Mouse (Mus musculus): Measurements from ENCODE around the gene Sirpa. TPM values are rescaled to one million over a fixed set of nuclear protein-coding genes. Genes with fewer than 3 reads are reported as not detected.

Gene Sirpa
- polyA plus RNA-seq (2015; fragmentation: Nextera tagmentation; extraction: Ambion mirVana), result 13.2 and 14.7 TPM in 2 replicates

DNA sequence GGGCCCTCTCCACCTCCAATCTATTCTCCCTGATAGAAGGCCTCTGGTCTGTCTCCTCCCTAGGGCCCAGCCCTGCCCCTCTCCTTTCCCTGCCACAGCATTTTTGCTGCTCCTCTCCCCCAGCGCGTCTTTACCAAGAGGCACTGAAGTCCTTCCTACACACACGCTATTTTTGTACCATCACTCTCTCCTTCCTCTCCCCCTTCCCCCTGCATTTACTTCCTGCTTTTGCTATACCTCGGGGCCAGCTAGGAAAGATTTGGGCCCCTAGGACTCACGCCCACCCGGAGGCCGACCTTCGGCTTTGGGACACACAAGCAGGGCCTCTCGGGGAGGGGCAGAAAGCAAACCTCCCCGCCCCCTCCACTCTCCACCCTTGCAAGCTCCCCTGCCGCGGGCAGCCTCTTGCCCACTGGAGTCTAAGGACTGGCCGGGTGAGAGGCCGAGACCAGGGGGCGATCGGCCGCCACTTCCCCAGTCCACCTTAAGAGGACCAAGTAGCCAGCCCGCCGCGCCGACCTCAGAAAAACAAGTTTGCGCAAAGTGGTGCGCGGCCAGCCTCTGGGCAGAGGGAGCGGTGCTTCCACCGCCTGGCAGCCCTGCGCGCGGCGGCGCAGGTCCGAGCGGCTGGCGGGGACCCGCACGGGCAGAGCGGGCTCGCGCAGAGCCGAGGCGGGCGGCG is at the start of gene Sirpa:
Gene Sirpa, plus strand, starts transcription at position 377 of the 682 bp plus-strand sequence.
- DNase-seq (ENCODE audit: low spot score), result peak; percentile 62
- peak within 1 kb of the TSS; percentile 90 for H3K27ac ChIP-seq (replicated peaks)
- no peaks in the 10 kb centered on the region for H3K36me3 ChIP-seq (ENCODE audit: control insufficient read depth, insufficient read depth, low read length)
- WGBS, result 0% methylated on average over 41 of the region's 43 CpGs
- H3K4me2 ChIP-seq (replicated peaks; ENCODE audit: low read depth), result peak within 1 kb of the TSS; percentile 87
- TF ChIP-seq CTCF (IDR thresholded peaks at IDR 0.05; ENCODE audit: low read depth) (peak; percentile 29; the same call in 1 of the 2 replicates), EP300 (optimal IDR thresholded peaks at IDR 0.05) (no peak)
- no peaks in the 10 kb centered on the region for H3K9me3 ChIP-seq (ENCODE audit: control insufficient read depth, low read length)
- no peaks in the 10 kb centered on the region for H3K27me3 ChIP-seq (ENCODE audit: control insufficient read depth, insufficient read depth, low read length)
- peak within 1 kb of the TSS; percentile 68 for H3K4me3 ChIP-seq (ENCODE audit: low read depth, low read length)
- no peaks in the 10 kb centered on the region for H3K4me1 ChIP-seq (replicated peaks; ENCODE audit: control insufficient read depth, insufficient read depth)
- H3K9ac ChIP-seq (ENCODE audit: low read length), result peak within 1 kb of the TSS; percentile 82
- ATAC-seq (ENCODE audit: low FRiP score, low TSS enrichment), result peak; percentile 80

DNA sequence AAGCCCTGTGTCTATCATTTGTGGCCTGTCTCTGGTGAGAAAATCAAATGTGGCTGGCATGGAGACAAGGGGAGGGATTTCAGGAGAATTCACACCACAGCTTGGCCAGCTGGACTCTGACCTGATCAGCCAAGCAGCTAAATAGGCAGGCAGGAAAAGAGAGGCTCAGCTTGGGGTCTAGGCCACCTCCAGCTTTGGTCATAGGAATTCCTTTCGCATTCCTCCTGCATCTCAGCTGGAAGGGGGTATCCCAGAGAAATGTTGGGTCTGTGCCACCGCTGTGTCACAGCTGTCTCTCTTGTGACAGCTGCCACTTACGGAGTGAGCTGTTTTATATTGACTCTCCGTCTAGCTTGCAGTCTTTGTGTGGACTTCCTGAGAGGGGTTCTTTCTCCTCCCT is 48.2 kb upstream of the Sirpa start:
- no peak overlapping the region for H3K9ac ChIP-seq (ENCODE audit: low read length)
- no peaks in the 10 kb centered on the region for H3K27me3 ChIP-seq (ENCODE audit: control insufficient read depth, insufficient read depth, low read length)
- H3K36me3 ChIP-seq (ENCODE audit: control insufficient read depth, insufficient read depth, low read length), result no peaks in the 10 kb centered on the region
- no peak overlapping the region for H3K4me3 ChIP-seq (ENCODE audit: low read depth, low read length)
- 57% methylated on average over 4 of the region's 4 CpGs for WGBS
- H3K4me1 ChIP-seq (replicated peaks; ENCODE audit: control insufficient read depth, insufficient read depth), result no peaks in the 10 kb centered on the region
- no peak overlapping the region for H3K27ac ChIP-seq (replicated peaks)
- no peaks in the 10 kb centered on the region for H3K9me3 ChIP-seq (ENCODE audit: control insufficient read depth, low read length)
- TF ChIP-seq CTCF (IDR thresholded peaks at IDR 0.05; ENCODE audit: low read depth) (no peak), EP300 (optimal IDR thresholded peaks at IDR 0.05) (no peak)
- no peak for ATAC-seq (ENCODE audit: low FRiP score, low TSS enrichment)
- DNase-seq (ENCODE audit: low spot score), result no peak
- H3K4me2 ChIP-seq (replicated peaks; ENCODE audit: low read depth), result no peak overlapping the region

DNA sequence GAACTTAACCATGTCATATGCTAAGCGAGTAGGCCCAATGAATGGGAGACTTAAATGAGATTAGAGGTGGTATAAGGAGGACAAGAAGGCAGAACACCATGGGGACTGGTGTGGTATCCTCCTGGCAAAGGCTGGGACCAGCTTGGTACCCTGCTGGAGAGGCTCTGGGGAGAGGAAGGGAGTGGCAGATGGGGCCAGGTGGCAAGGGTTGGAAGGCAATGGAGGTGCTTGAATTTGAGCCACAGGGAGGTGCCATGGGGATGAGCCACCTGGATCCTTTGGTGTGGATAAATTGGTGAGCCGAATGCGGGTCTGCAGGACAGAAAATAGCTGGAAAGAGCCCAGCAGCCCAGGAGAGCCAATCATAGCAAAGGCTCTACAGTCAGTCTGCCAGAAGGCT is 47.7 kb upstream of the Sirpa start:
- Histone ChIP-seq H3K9me3 (ENCODE audit: control insufficient read depth, low read length) (no peaks in the 10 kb centered on the region), H3K9ac (ENCODE audit: low read length) (no peak overlapping the region), H3K27ac (replicated peaks) (no peak overlapping the region), H3K27me3 (ENCODE audit: control insufficient read depth, insufficient read depth, low read length) (no peaks in the 10 kb centered on the region), H3K4me1 (replicated peaks; ENCODE audit: control insufficient read depth, insufficient read depth) (no peaks in the 10 kb centered on the region), H3K4me3 (ENCODE audit: low read depth, low read length) (no peak overlapping the region), H3K4me2 (replicated peaks; ENCODE audit: low read depth) (no peak overlapping the region), H3K36me3 (ENCODE audit: control insufficient read depth, insufficient read depth, low read length) (no peaks in the 10 kb centered on the region)
- ATAC-seq (ENCODE audit: low FRiP score, low TSS enrichment) (no peak), DNase-seq (ENCODE audit: low spot score) (no peak)
- TF ChIP-seq CTCF (IDR thresholded peaks at IDR 0.05; ENCODE audit: low read depth) (no peak), EP300 (optimal IDR thresholded peaks at IDR 0.05) (no peak)
- 78% methylated on average over 3 of the region's 3 CpGs for WGBS

DNA sequence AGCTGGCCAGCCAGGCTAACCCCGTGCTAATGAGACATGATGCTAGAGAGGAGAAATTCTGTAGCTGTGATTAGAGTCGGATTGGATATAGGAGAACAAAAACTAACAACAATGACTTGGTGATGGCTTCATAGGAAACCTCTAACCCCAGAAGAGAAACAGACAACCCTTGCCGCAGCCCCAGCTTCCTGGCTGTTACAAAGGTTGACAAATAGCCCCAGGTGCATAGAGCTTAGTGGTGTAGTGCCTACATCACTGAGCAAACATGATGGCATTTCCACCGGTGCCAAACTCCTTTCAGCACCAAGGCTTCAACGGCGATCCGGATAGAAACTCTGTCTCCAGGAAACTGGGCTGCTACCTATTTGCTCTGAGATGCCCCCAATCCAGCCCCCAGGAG is 47.0 kb upstream of the Sirpa start:
- Histone ChIP-seq H3K4me1 (replicated peaks; ENCODE audit: control insufficient read depth, insufficient read depth) (no peaks in the 10 kb centered on the region), H3K36me3 (ENCODE audit: control insufficient read depth, insufficient read depth, low read length) (no peaks in the 10 kb centered on the region), H3K4me2 (replicated peaks; ENCODE audit: low read depth) (no peak overlapping the region), H3K27ac (replicated peaks) (no peak overlapping the region), H3K9ac (ENCODE audit: low read length) (no peak overlapping the region), H3K9me3 (ENCODE audit: control insufficient read depth, low read length) (no peaks in the 10 kb centered on the region), H3K27me3 (ENCODE audit: control insufficient read depth, insufficient read depth, low read length) (no peaks in the 10 kb centered on the region), H3K4me3 (ENCODE audit: low read depth, low read length) (no peak overlapping the region)
- WGBS, result 69% methylated on average over 7 of the region's 7 CpGs
- DNase-seq (ENCODE audit: low spot score) (no peak), ATAC-seq (ENCODE audit: low FRiP score, low TSS enrichment) (no peak)
- TF ChIP-seq CTCF (IDR thresholded peaks at IDR 0.05; ENCODE audit: low read depth), result no peak
- no peak for TF ChIP-seq EP300 (optimal IDR thresholded peaks at IDR 0.05)

DNA sequence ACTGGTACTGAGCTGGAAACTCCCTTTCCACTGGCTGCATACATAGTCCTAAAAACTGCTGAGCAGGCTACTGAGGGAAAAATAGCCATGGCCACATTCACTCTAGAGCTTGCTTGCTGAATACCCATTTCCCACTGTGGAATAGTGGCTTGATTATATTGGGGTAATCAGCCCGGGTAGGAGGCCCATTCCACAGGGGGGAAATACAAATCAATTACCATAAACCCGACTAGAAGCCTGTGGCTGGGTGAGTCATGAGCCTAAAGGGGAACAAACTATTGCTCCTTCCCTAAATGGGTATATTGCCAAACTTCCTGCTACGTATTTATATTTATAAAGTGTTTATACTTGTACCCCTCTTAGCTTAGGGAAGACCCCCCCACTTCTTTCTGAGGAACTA is 45.9 kb upstream of the Sirpa start:
- H3K27ac ChIP-seq (replicated peaks), result no peak overlapping the region
- DNase-seq (ENCODE audit: low spot score) (no peak), ATAC-seq (ENCODE audit: low FRiP score, low TSS enrichment) (no peak)
- H3K9ac ChIP-seq (ENCODE audit: low read length), result no peak overlapping the region
- H3K4me3 ChIP-seq (ENCODE audit: low read depth, low read length), result no peak overlapping the region
- TF ChIP-seq EP300 (optimal IDR thresholded peaks at IDR 0.05) (no peak), CTCF (IDR thresholded peaks at IDR 0.05; ENCODE audit: low read depth) (no peak)
- H3K36me3 ChIP-seq (ENCODE audit: control insufficient read depth, insufficient read depth, low read length), result no peaks in the 10 kb centered on the region
- no peak overlapping the region for H3K4me2 ChIP-seq (replicated peaks; ENCODE audit: low read depth)
- no peaks in the 10 kb centered on the region for H3K27me3 ChIP-seq (ENCODE audit: control insufficient read depth, insufficient read depth, low read length)
- no peaks in the 10 kb centered on the region for H3K4me1 ChIP-seq (replicated peaks; ENCODE audit: control insufficient read depth, insufficient read depth)
- 56% methylated on average over 3 of the region's 3 CpGs for WGBS
- H3K9me3 ChIP-seq (ENCODE audit: control insufficient read depth, low read length), result no peaks in the 10 kb centered on the region

DNA sequence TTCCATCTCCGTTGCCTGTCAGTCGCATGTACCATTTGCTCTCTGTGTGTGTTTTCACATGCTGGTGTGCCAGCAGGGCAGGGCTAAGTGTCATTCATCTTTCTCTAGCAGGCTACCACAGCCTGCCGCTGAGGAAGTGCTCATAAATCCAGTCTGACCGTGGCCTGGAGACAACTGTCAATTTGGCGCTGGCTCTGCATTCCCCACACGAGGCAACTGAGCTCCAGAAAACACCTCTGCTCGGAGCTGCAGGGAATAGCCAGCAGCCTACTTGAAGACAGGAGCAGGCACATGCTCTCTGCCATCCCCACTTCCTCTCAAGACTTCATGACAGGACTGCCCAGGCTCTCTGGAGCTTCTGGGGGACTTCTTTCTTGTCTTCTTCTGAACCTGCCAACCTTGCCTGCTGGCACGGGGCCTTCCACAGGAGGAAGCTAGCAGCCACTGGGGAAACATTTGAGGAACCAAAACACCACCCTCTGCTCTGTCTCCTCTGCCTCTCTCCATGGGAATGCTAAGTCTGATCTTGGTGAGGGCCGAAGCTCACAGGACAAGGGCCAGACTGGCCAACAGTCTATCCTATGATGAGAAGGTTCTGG is 43.0 kb upstream of the Sirpa start:
- Histone ChIP-seq H3K36me3 (ENCODE audit: control insufficient read depth, insufficient read depth, low read length) (no peaks in the 10 kb centered on the region), H3K4me1 (replicated peaks; ENCODE audit: control insufficient read depth, insufficient read depth) (no peaks in the 10 kb centered on the region), H3K4me2 (replicated peaks; ENCODE audit: low read depth) (no peak overlapping the region), H3K4me3 (ENCODE audit: low read depth, low read length) (no peak overlapping the region), H3K9ac (ENCODE audit: low read length) (no peak overlapping the region), H3K9me3 (ENCODE audit: control insufficient read depth, low read length) (no peaks in the 10 kb centered on the region), H3K27me3 (ENCODE audit: control insufficient read depth, insufficient read depth, low read length) (no peaks in the 10 kb centered on the region), H3K27ac (replicated peaks) (no peak overlapping the region)
- ATAC-seq (ENCODE audit: low FRiP score, low TSS enrichment) (no peak), DNase-seq (ENCODE audit: low spot score) (no peak)
- TF ChIP-seq CTCF (IDR thresholded peaks at IDR 0.05; ENCODE audit: low read depth) (no peak), EP300 (optimal IDR thresholded peaks at IDR 0.05) (no peak)
- WGBS, result 43% methylated on average over 9 of the region's 9 CpGs
